Comparison of ENCODE assay signal across 17 mouse cellular contexts in genomic region chr13:96927781-96928180, GRCm38 (mm10). TPM values are rescaled to one million over a fixed set of nuclear protein-coding genes. Genes with fewer than 3 reads are reported as not detected.
"Had no signal": no experiment of that assay in that cellular context is flagged by ENCODE, and none has a peak within 500 bp of the region (broad histone marks: within the 10 kb centered on the region; RNA-seq: fewer than 3 reads in every experiment).

No protein-coding gene starts in this region.

- H3K9me3 ChIP-seq: kidney, embryonic 15.5 days; limb, embryonic 13.5 days; liver, embryonic 12.5 days; midbrain, embryonic 10.5 days; midbrain, embryonic 15.5 days; neural tube, embryonic 13.5 days had no signal

- H3K4me2 ChIP-seq: kidney, embryonic 15.5 days; limb, embryonic 13.5 days; liver, embryonic 12.5 days; lung, embryonic 14.5 days; midbrain, embryonic 15.5 days; neural tube, embryonic 13.5 days had no signal

- H3K27ac ChIP-seq: kidney, embryonic 15.5 days; limb, embryonic 13.5 days; liver, embryonic 12.5 days; midbrain, embryonic 10.5 days; midbrain, embryonic 15.5 days; neural tube, embryonic 13.5 days had no signal

- H3K4me3 ChIP-seq: kidney, embryonic 15.5 days; limb, embryonic 13.5 days; liver, embryonic 12.5 days; midbrain, embryonic 10.5 days; midbrain, embryonic 15.5 days; neural tube, embryonic 13.5 days had no signal

- DNase-seq: kidney, adult 2 months; kidney, postnatal 14 days; layer of hippocampus, postnatal 36 days; lung, embryonic 14.5 days; lung, postnatal 10 days; lung, postnatal 4 days; right cerebral cortex, adult 18-20 months; right cerebral cortex, postnatal 25 days; thymus, adult 18-20 months; thymus, postnatal 14 days had no signal

- H3K9ac ChIP-seq: kidney, embryonic 15.5 days; limb, embryonic 13.5 days; liver, embryonic 12.5 days; lung, embryonic 14.5 days; midbrain, embryonic 15.5 days; neural tube, embryonic 13.5 days had no signal

- ATAC-seq: liver, embryonic 12.5 days; midbrain, embryonic 15.5 days had no signal

- H3K36me3 ChIP-seq: kidney, embryonic 15.5 days; limb, embryonic 13.5 days; liver, embryonic 12.5 days; midbrain, embryonic 10.5 days; midbrain, embryonic 15.5 days; neural tube, embryonic 13.5 days had no signal

RNA-seq across cellular contexts. Expression of gene Gcnt4, which starts 3.3 kb away (rescaled TPM):
- total RNA-seq: monocyte, adult 5-6 weeks had no signal
